Mouse (Mus musculus): Measurements from ENCODE around the gene Sec14l1.

Sec14l1 gene

GRCm38 (mm10) chr11:117182808-117183207 lies 67.8 kb downstream of the Sec14l1 start:
- no peak for DNase-seq (ENCODE audit: low read depth, low spot score)

GRCm38 (mm10) chr11:117183299-117183698 lies 68.3 kb downstream of the Sec14l1 start:
- no peak for DNase-seq (ENCODE audit: low read depth, low spot score)

- no peak for DNase-seq (ENCODE audit: low read depth, low spot score)
Measured at GRCm38 (mm10) chr11:117183841-117184240, 68.9 kb downstream of the Sec14l1 start.

- no peak for DNase-seq (ENCODE audit: low read depth, low spot score)
Measured at GRCm38 (mm10) chr11:117185076-117185933, 70.3 kb downstream of the Sec14l1 start.

- no peak for DNase-seq (ENCODE audit: low read depth, low spot score)
Measured at GRCm38 (mm10) chr11:117191524-117191923, 76.6 kb downstream of the Sec14l1 start.

DNA sequence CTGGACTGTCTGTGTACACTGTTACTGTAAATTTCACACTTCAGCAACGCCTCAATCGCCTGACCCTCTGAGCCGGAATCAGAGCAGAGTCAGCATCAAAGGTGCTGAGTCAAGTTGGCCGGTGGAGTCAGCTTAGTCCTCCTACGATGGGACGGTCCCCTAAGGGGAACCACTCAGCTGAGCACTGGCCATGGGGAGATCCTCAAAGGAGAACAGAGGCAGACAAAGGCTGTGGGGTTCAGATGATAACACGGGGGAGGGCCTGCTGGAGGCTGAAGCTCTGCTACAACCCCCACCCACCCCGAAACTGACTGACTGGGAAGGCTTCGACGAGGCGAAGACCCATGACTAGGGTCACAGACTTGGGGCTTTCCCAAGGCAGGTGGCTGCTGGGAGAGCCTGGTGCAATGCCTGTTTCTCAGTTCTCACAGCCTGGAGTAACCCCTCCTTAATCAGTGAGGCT lies 79.5 kb downstream of the Sec14l1 start:
- DNase-seq (ENCODE audit: low read depth, low spot score): no peak

DNA sequence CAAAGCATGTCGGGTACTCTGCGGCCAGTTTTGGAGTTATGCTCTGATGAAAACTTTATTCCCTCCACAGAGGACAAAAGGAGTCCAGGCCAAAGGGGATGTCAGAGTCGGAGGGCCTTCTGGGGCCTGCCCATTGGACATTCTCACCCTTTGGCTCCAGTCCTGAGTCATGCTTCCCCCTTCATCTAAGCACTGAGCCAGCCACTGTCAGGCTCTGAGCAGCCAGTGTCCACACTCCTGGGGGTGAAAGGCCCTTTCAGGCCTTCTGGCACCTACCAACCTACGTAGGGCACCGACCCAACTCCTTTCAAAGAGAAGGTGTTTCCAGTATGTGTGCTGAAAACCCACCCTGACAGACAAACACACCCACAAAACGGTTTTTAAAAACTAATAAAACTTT lies 80.6 kb downstream of the Sec14l1 start:
- DNase-seq (ENCODE audit: low read depth, low spot score): no peak

DNA sequence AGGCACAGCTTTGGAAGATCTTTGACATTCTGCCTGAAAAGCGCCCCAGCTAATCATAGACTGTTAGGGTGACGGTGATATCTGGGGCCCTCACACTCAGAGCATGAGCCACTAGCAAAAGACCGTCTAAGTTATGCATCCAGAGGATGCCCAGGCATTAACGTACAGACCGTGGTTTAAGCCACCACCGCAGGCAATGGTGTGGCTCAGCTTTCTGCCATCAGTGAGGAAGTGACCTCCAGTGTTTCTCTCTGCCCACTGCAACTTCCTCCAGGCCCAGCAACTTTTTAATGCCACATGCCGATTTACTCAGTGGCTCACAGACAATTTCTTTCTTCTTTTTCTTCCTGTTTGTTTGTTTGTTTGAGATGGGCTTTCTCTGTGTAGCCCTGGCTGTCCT lies 81.7 kb downstream of the Sec14l1 start:
- DNase-seq (ENCODE audit: low read depth, low spot score): no peak

DNA sequence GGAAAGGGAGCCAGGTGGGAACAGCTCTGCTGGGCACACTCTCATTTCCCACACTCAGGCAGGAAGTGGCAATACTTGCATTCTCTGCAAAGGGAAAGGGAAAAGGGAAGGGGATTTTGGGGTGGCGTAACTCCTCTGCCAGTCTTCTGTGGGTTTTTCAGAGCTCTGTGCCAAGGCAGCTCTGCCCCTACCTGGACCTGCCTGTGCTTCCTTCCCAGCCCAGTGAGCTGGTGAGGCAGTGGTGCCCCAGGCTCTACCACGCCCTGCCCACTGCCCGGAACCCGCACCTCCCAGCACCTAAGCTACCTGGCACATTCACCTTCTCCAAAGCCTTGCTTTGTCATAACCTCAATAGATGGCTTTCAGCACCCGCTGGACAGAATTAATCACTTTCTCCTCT lies 83.2 kb downstream of the Sec14l1 start:
- no peak for DNase-seq (ENCODE audit: low read depth, low spot score)

DNA sequence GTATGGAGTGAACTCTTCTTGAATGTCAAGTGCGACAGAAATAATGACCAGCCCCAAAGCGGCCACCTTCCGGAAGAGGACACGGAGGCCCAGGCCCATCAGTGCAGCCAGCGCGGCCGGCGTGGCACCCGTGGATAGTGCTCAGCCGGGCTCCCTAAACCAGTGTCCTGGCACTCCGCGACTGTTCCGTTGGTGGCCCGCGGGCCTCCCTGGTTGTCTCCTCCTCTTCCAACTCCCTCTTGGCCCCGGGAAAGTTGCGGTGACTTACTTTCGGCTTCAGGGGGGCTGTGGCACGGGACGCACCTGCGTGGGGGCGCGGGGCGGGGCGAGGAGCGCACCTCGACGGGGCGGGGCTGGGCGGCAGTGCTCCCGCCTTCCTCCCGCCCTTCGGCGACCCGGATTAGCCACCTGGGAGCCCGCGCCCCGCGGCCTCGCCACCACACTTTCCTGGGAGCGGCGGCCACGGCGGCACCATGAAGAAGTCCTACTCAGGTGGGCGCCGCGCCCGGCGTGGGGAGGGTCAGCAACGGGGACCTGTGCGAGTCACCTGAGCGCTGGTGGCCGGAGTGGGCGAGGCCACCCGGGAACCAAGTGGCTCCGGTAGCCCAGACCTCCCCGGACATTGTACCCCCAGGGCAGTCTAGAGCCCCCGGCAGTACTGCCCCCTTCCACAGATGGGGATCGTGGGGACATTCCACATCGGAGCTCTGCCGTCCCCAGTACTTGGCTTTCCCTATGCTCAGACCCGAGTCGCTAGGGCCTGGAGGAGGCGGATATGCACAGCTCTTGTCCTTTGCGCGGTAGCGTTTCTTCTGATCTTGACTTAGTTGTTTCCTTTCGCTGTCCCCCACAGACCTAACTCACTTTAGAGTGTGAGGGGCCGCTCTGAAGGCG lies 84.6 kb downstream of the Sec14l1 start, which contains the start of gene Sept9:
Sept9 (plus strand) TSS at position 380 of the 894 bp plus-strand sequence.
- no peak for DNase-seq (ENCODE audit: low read depth, low spot score)

DNA sequence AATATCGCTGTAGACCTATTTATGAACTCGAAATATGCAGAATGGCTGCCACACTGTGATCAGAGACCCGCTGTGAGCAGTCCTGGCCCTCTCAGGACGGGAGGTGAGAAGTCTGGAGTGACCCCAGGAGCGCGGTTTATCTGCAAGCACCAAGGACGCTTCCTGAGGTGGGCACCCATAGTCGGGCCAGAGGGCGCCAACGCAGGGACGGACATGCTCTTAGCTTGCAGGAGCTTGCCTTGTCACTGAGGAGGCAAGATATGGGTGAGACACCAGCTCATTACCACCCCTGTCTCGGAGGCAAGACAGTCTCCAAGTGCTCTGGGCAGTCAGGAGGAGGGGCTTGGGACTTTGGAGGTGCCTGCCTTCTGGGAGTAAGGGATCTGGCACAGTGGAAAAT lies 86.9 kb downstream of the Sec14l1 start:
- no peak for DNase-seq (ENCODE audit: low read depth, low spot score)

DNA sequence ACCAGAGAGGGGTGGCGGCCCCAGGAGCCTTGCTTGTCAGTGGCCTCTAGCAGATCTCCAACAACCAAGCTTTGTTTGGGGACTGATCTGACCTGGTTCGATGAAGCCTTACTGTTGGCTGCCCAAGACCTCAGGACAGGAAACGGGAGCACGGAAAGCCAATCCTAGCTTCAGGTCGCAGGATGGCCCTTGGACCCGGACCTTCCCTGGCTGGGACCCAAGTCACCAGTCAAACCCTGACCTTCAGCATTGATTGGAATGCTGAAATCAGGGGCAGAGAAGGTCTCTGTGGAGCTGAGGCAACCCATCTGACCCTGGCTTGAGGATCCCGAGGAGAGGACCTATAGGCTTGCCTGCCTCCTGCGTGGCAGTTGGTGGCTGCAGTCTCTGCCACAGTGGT lies 89.6 kb downstream of the Sec14l1 start:
- DNase-seq (ENCODE audit: low read depth, low spot score): no peak

- no peak for DNase-seq (ENCODE audit: low read depth, low spot score)
Measured at GRCm38 (mm10) chr11:117205042-117205441, 90.1 kb downstream of the Sec14l1 start.

GRCm38 (mm10) chr11:117205447-117205846 lies 90.5 kb downstream of the Sec14l1 start:
- no peak for DNase-seq (ENCODE audit: low read depth, low spot score)

DNA sequence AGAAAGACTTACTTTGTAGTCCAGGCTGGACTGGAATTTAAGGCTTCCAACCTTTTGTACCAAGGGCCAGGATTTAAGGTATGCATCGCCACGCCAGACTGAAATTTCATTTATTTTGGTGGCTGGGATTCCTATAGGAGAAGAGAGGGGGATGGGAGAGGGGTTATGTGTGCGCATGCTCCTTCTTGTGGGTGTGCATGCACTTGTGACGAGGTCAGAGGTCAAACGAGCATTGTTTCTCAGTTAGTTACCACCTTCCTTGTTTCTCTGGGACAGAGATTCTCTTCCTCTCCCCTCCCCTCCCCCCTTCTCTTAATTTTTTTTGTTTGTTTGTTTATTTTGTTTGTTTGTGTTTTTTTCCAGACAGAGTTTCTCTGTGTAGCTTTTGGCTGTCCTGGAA lies 92.5 kb downstream of the Sec14l1 start:
- no peak for DNase-seq (ENCODE audit: low read depth, low spot score)

DNA sequence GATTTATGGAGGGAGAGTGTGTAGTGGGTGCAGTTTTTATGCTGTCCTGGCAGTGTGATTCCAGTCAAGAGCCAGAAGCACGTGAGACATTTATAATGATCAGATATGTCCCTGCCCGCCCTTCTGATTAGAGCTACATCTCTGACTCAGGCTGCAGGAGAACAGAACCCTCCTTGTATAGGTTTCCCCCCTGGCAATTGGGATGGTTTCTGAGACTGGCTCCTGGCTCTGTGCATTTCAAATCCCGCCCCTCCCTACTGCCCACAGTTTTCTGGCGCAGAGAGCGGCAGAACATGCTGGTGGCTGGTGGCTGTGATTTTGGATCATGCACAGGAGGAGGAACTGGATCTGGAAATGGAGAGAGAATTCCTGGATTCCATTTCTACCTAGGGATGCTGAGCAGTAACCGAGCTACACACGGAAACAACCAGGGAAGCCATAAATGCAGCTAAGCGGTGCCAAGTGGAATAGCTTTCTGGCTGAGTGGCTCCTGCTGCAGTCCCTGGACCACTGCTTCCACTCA lies 93.2 kb downstream of the Sec14l1 start:
- DNase-seq (ENCODE audit: low read depth, low spot score): peak; percentile 53

All from telencephalon, adult 2 months (tissue).